Mouse (Mus musculus) induced T-regulatory cell, adult 2 months (primary cell): ENCODE results near the gene Eif4g3.
A peak's percentile ranks its signal among the peaks of the same experiment; 100 is the strongest.

ENCODE experiments used
- DNase-seq: peaks from one replicate; pipeline ENCODE4 v3.0.0-alpha.2; 2012; ENCODE audit warnings: low read depth

Eif4g3 gene

GRCm38 (mm10) chr4:138161550-138161949 is 168.7 kb downstream of the Eif4g3 start:
- no peak for DNase-seq

- DNase-seq: no peak
These were observed 171.0 kb downstream of the Eif4g3 start for GRCm38 (mm10) chr4:138163836-138164235.

- no peak for DNase-seq
These were observed 172.0 kb downstream of the Eif4g3 start for GRCm38 (mm10) chr4:138164860-138165259.

GRCm38 (mm10) chr4:138166519-138166918 is 173.7 kb downstream of the Eif4g3 start:
- DNase-seq: peak; percentile 12

GRCm38 (mm10) chr4:138168162-138168561 is 175.3 kb downstream of the Eif4g3 start:
- no peak for DNase-seq

- DNase-seq: no peak
These were observed 176.6 kb downstream of the Eif4g3 start for GRCm38 (mm10) chr4:138169420-138169819.

GRCm38 (mm10) chr4:138172686-138173085 is 179.9 kb downstream of the Eif4g3 start:
- DNase-seq: no peak

- DNase-seq: no peak
These were observed 186.6 kb downstream of the Eif4g3 start for GRCm38 (mm10) chr4:138179391-138179790.

- no peak for DNase-seq
These were observed 187.9 kb downstream of the Eif4g3 start for GRCm38 (mm10) chr4:138180719-138181118.

- DNase-seq: no peak
These were observed 191.2 kb downstream of the Eif4g3 start for GRCm38 (mm10) chr4:138184056-138184455.

- DNase-seq: no peak
These were observed 191.8 kb downstream of the Eif4g3 start for GRCm38 (mm10) chr4:138184573-138184981.

- DNase-seq: no peak
These were observed 193.1 kb downstream of the Eif4g3 start for GRCm38 (mm10) chr4:138185961-138186360.

GRCm38 (mm10) chr4:138187995-138188394 is 195.2 kb downstream of the Eif4g3 start:
- no peak for DNase-seq

- DNase-seq: no peak
These were observed 199.7 kb downstream of the Eif4g3 start for GRCm38 (mm10) chr4:138192561-138192960.

GRCm38 (mm10) chr4:138200769-138201168 is 207.9 kb downstream of the Eif4g3 start:
- DNase-seq: no peak

- no peak for DNase-seq
These were observed 208.9 kb downstream of the Eif4g3 start for GRCm38 (mm10) chr4:138201696-138202095.

GRCm38 (mm10) chr4:138210116-138210515 is 217.3 kb downstream of the Eif4g3 start:
- no peak for DNase-seq

GRCm38 (mm10) chr4:138213861-138214260 is 221.0 kb downstream of the Eif4g3 start:
- no peak for DNase-seq

GRCm38 (mm10) chr4:138215671-138216199 is 222.9 kb downstream of the Eif4g3 start:
- DNase-seq: no peak

GRCm38 (mm10) chr4:138216200-138216890 is 223.5 kb downstream of the Eif4g3 start, which contains the start of gene Hp1bp3:
TSS of gene Hp1bp3 (plus strand) at chr4:138216296.
- peak; percentile 80 for DNase-seq

GRCm38 (mm10) chr4:138216891-138217392 is 224.1 kb downstream of the Eif4g3 start:
- peak; percentile 98 for DNase-seq

GRCm38 (mm10) chr4:138217441-138217840 is 224.6 kb downstream of the Eif4g3 start:
- DNase-seq: peak; percentile 63

- peak; percentile 67 for DNase-seq
These were observed 225.3 kb downstream of the Eif4g3 start for GRCm38 (mm10) chr4:138217951-138218685.
